Mouse (Mus musculus) spleen, adult 2 months (tissue): Measurements from ENCODE around the gene Ppp1r32. TPM values are rescaled to one million over a fixed set of nuclear protein-coding genes. Genes with fewer than 3 reads are reported as not detected.

Experiments used
- DNase-seq, 2 experiments: peaks; one replicate each; pipeline versions ENCODE4 v3.0.0 to v3.0.0-alpha.2; 2012 to 2021; ENCODE audit warnings: low spot score in 2 of 2, low read depth in 1 of 2
- H3K27ac ChIP-seq: fragments of 200-500 bp; 2 replicates; pipeline ENCODE4 v1.5.1; 2012; ENCODE audit warnings: low read length, inconsistent platforms; ENCODE audit not compliant: insufficient read depth
- H3K27me3 ChIP-seq: fragments of 200-500 bp; 2 replicates; pipeline ENCODE4 v1.6.1; 2012; ENCODE audit warnings: mild to moderate bottlenecking, moderate library complexity, low read length, inconsistent platforms; ENCODE audit not compliant: control insufficient read depth, insufficient read depth
- H3K36me3 ChIP-seq: fragments of 200-500 bp; 2 replicates; pipeline ENCODE4 v1.6.1; 2012; ENCODE audit warnings: mild to moderate bottlenecking, low read length, inconsistent platforms; ENCODE audit not compliant: control insufficient read depth, insufficient read depth
- H3K4me1 ChIP-seq: fragments of 200-500 bp; 2 replicates; pipeline ENCODE4 v1.6.1; 2011; ENCODE audit warnings: inconsistent platforms; ENCODE audit not compliant: control insufficient read depth, insufficient read depth, insufficient read length
- H3K4me3 ChIP-seq: fragments of 200-500 bp; 2 replicates; pipeline ENCODE4 v1.5.1; 2011; ENCODE audit warnings: mild to moderate bottlenecking, inconsistent platforms; ENCODE audit not compliant: insufficient read depth, insufficient read length; ENCODE audit errors: extremely low read depth
- CTCF ChIP-seq: fragments of 200-500 bp; IDR thresholded peaks from 2 replicates; pipeline ENCODE4 v1.5.1; 2011; ENCODE audit warnings: mild to moderate bottlenecking, inconsistent platforms; ENCODE audit not compliant: insufficient read depth, insufficient read length, insufficient replicate concordance; ENCODE audit errors: extremely low read depth
- POLR2A ChIP-seq: fragments of 200-500 bp; IDR thresholded peaks from 2 replicates; pipeline ENCODE4 v1.6.1; 2011; ENCODE audit warnings: low read depth, low read length, inconsistent platforms
- WGBS: fragments of 180-500 bp; shearing (Covaris S2); methylation state at CpG from one replicate; pipeline ENCODE4 v1.1.7; 2018; 5-methylcytosine and 5-hydroxymethylcytosine counted together
- polyA plus RNA-seq: library from polyadenylated mRNA; depleted of rRNA; stranded (reverse); fragments of >200 nt; gene quantifications from 2 replicates; pipeline ENCODE4 v1.2.3, GENCODE M21; 2012

The Ppp1r32 gene
- polyA plus RNA-seq, 1 experiment: 0.55 TPM

DNA sequence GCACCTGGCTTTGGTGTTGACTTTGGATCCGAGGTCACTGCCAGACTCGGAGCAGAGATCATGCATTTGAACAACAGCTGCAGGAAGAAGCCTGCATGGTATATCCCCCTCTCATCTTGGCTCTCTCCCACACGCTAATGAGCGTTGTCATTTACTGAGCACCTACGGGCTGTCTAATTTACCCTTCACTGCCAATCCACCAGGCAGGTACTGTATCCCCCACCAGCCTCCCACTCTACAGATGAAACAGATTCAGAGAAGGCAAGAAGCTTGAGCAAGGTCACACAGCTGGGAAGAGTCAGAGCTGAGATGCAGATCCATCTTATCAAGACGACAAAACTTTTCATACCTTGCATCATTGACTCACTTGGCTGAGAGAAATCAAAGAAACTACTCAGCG, 21.1 kb downstream of the Ppp1r32 start:
- TF ChIP-seq CTCF: no peak
- no peak for TF ChIP-seq POLR2A
- H3K27ac ChIP-seq: no peak overlapping the region
- peaks cover 6% of the 10 kb centered on the region; the same call in 1 of the 2 replicates for H3K4me1 ChIP-seq
- 37% methylated on average over 7 of the region's 7 CpGs for WGBS
- peaks cover 13% of the 10 kb centered on the region for H3K27me3 ChIP-seq
- no peak overlapping the region for H3K4me3 ChIP-seq
- H3K36me3 ChIP-seq: no peaks in the 10 kb centered on the region
- DNase-seq: no peak

DNA sequence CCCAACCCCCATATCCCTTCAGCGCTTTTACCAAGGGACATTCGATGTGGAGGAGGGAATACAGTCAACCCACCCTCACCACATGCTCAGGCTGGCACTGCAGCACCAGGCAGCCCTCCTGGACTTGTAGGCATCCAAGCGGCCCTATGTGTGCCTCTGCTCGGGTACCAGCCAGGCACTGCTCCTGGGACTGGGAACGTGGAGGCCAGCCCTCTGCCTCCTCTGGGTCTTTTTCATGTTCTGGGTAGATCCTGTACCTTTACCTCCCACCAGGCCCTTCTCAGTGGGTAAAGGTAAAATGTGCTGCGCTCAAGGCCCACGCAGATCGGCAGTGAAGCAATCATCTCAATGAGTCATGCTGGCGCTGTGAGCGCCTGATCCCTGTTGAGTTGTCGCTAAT, 22.8 kb downstream of the Ppp1r32 start:
- H3K4me1 ChIP-seq: peaks cover 9% of the 10 kb centered on the region; the same call in 1 of the 2 replicates
- no peaks in the 10 kb centered on the region for H3K36me3 ChIP-seq
- DNase-seq: no peak
- no peak overlapping the region for H3K27ac ChIP-seq
- no peak for TF ChIP-seq POLR2A
- TF ChIP-seq CTCF: no peak
- WGBS: 80% methylated on average over 11 of the region's 11 CpGs
- H3K27me3 ChIP-seq: peaks cover 16% of the 10 kb centered on the region
- no peak overlapping the region for H3K4me3 ChIP-seq

GRCm38 (mm10) chr19:10458096-10458495, 24.6 kb downstream of the Ppp1r32 start:
- H3K27me3 ChIP-seq: peaks cover 16% of the 10 kb centered on the region
- DNase-seq: no peak
- TF ChIP-seq CTCF (no peak), POLR2A (no peak)

DNA sequence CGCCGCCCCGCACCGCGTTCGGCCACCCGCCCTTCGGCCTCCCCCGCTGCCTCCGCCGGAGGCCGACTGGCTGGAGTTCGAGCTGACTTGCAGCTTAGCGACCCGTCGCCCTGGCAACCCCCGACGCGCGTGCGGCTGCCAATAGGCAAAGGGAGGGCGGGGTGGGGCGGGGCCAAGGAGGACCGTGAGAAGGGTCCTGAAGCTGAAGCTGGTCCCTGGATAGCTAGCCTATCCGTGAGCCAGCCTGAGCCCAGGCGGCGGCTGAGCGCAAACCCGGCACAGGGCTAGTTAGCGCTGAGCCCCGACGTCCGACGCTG, 25.3 kb downstream of the Ppp1r32 start:
- peaks cover 16% of the 10 kb centered on the region for H3K27me3 ChIP-seq
- peaks cover 9% of the 10 kb centered on the region; the same call in 1 of the 2 replicates for H3K4me1 ChIP-seq
- H3K4me3 ChIP-seq: no peak overlapping the region
- WGBS: 2% methylated on average over 33 of the region's 34 CpGs
- no peak for DNase-seq
- no peaks in the 10 kb centered on the region for H3K36me3 ChIP-seq
- TF ChIP-seq CTCF: no peak
- H3K27ac ChIP-seq: no peak overlapping the region

More at GRCm38 (mm10) chr19:10458096-10458495, 24.6 kb downstream of the Ppp1r32 start:
- WGBS: 19% methylated on average over 8 of the region's 8 CpGs
- Histone ChIP-seq H3K36me3 (no peaks in the 10 kb centered on the region), H3K27ac (no peak overlapping the region), H3K4me3 (no peak overlapping the region), H3K4me1 (peaks cover 9% of the 10 kb centered on the region; the same call in 1 of the 2 replicates)

DNA sequence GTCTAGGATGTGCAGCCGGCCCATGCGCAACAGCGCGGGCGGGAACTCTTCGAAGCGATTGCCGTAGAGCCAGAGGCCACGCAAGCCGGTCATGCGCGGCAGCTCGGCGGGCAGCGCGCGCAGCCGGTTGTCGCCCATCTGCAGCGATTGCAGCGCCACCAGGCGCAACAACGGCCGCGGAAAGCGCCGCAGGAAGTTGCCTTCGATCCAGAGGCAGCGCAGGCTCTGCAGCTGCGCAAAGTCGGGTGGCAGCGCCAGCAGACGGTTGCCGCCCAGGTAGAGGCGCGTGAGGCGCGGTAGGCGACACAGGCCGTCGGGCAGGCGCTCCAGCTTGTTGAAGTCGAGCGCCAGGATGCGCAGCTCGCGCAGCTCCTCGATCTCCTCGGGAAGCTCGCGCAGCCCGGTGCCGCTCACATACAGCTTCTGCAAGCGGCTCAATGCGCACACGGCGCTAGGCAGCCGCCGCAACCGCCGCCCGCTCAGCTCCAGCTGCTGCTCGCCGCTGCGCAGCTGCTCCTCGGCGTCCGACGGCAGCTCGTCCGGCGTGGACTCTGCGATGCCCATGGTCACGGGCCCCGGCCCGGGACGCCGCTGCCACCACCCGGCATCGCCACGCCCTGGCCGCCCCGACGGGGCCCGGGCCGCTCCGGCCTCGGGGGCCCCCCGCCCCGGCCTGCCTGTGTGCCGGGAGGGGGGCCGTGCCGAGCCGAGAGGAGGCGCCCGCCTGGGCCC, 25.8 kb downstream of the Ppp1r32 start, which contains the start of gene Lrrc10b:
Gene Lrrc10b, minus strand, starts transcription at position 722 of the 732 bp plus-strand sequence.
- H3K4me1 ChIP-seq: peaks cover 9% of the 10 kb centered on the region; the same call in 1 of the 2 replicates
- TF ChIP-seq POLR2A: no peak
- no peak for TF ChIP-seq CTCF
- DNase-seq: peak; percentile 10 to 12
- H3K27me3 ChIP-seq: peaks cover 16% of the 10 kb centered on the region
- H3K27ac ChIP-seq: no peak within 1 kb of the TSS
- no peaks in the 10 kb centered on the region for H3K36me3 ChIP-seq
- whole genome bisulfite sequencing: 2% methylated on average over 92 of the region's 96 CpGs
- H3K4me3 ChIP-seq: peak within 1 kb of the TSS; percentile 37; the same call in 1 of the 2 replicates

DNA sequence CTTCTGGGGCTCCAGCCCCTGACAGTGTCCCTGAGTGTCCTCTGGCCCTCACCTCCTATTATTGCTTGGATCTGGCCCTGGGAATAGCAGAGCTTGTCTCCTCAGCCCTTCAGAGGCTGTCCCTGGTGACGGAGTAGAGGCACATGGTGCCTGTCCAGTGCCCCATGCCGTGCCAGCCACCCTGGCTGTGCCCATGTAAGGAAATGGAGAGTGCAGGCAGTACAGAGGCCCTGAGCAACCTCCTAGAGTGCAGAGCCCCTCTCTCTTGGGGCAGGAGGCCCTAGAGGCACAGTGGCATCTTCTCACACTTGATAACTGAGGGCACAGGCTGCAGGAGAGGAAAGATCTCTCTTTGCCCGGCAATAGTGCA, 27.3 kb downstream of the Ppp1r32 start:
- H3K36me3 ChIP-seq: no peaks in the 10 kb centered on the region
- H3K27me3 ChIP-seq: peaks cover 16% of the 10 kb centered on the region
- no peak overlapping the region for H3K27ac ChIP-seq
- 78% methylated on average over 3 of the region's 3 CpGs for WGBS
- H3K4me3 ChIP-seq: no peak overlapping the region
- TF ChIP-seq POLR2A: no peak
- TF ChIP-seq CTCF: no peak
- H3K4me1 ChIP-seq: peaks cover 9% of the 10 kb centered on the region; the same call in 1 of the 2 replicates
- DNase-seq: no peak
